Mouse (Mus musculus) heart, embryonic 10.5 days (tissue): ENCODE data around the gene Defb48. TPM values are rescaled to one million over a fixed set of nuclear protein-coding genes. Genes with fewer than 3 reads are reported as not detected.
A peak's percentile ranks its signal among the peaks of the same experiment; 100 is the strongest.

ENCODE experiments used
- DNase-seq: peaks from one replicate; pipeline ENCODE4 v3.0.0-alpha.2; 2017; ENCODE audit warnings: low spot score
- H3K27ac ChIP-seq: fragments of 300-500 bp; sonication (generic); 2 replicates; pipeline ENCODE4 v1.5.1; 2016; ENCODE audit warnings: mild to moderate bottlenecking
- H3K27me3 ChIP-seq: fragments of 300-500 bp; sonication (generic); 2 replicates; pipeline ENCODE4 v1.6.1; 2016; ENCODE audit warnings: mild to moderate bottlenecking; ENCODE audit not compliant: poor library complexity, insufficient read depth, severe bottlenecking
- H3K36me3 ChIP-seq: fragments of 300-500 bp; sonication (generic); 2 replicates; pipeline ENCODE4 v1.6.1; 2016; ENCODE audit warnings: mild to moderate bottlenecking, moderate library complexity
- H3K4me1 ChIP-seq: fragments of 300-500 bp; sonication (generic); 2 replicates; pipeline ENCODE4 v1.6.1; 2016; ENCODE audit warnings: mild to moderate bottlenecking
- H3K4me3 ChIP-seq: fragments of 300-500 bp; sonication (generic); 2 replicates; pipeline ENCODE4 v1.5.1; 2016; ENCODE audit warnings: mild to moderate bottlenecking, moderate library complexity
- H3K9me3 ChIP-seq: fragments of 300-500 bp; sonication (generic); 2 replicates; pipeline ENCODE4 v1.6.1; 2016; ENCODE audit warnings: mild to moderate bottlenecking, moderate library complexity
- WGBS: fragments of 180-500 bp; shearing (Covaris S2); methylation state at CpG from one replicate; pipeline ENCODE4 v1.1.7; 2016; 5-methylcytosine and 5-hydroxymethylcytosine counted together
- polyA plus RNA-seq: library from polyadenylated mRNA; unstranded; fragments of >200 nt; fragmentation: Nextera tagmentation; extraction: Ambion mirVana; gene quantifications from 2 replicates; pipeline ENCODE4 v1.2.1, GENCODE M21; 2016

Defb48 gene
- polyA plus RNA-seq, 1 experiment from 2014 or later = not detected

GRCm38 (mm10) chr14:62965342-62965741 is 19.0 kb downstream of the Defb48 start:
- H3K4me3 ChIP-seq = peak overlapping the region; percentile 49
- H3K9me3 ChIP-seq = no peaks in the 10 kb centered on the region
- DNase-seq = no peak
- H3K36me3 ChIP-seq = no peaks in the 10 kb centered on the region
- no peaks in the 10 kb centered on the region for H3K27me3 ChIP-seq
- peaks cover 25% of the 10 kb centered on the region for H3K4me1 ChIP-seq
- H3K27ac ChIP-seq = peak overlapping the region; percentile 71
- WGBS = 73% methylated on average over 5 of the region's 5 CpGs

GRCm38 (mm10) chr14:62963632-62964031 is 20.7 kb downstream of the Defb48 start:
- no peaks in the 10 kb centered on the region for H3K27me3 ChIP-seq
- no peaks in the 10 kb centered on the region for H3K9me3 ChIP-seq
- no peak overlapping the region for H3K27ac ChIP-seq
- H3K4me1 ChIP-seq = peaks cover 24% of the 10 kb centered on the region
- no peak for DNase-seq
- 87% methylated on average over 4 of the region's 4 CpGs for WGBS
- H3K4me3 ChIP-seq = no peak overlapping the region
- H3K36me3 ChIP-seq = peaks cover 15% of the 10 kb centered on the region

GRCm38 (mm10) chr14:62956091-62956490 is 28.2 kb downstream of the Defb48 start:
- 83% methylated on average over 9 of the region's 9 CpGs for WGBS
- Histone ChIP-seq H3K4me1 (peaks cover 5% of the 10 kb centered on the region; the same call in 1 of the 2 replicates), H3K9me3 (no peaks in the 10 kb centered on the region), H3K36me3 (peaks cover 75% of the 10 kb centered on the region), H3K27ac (no peak overlapping the region), H3K4me3 (no peak overlapping the region), H3K27me3 (no peaks in the 10 kb centered on the region)
- no peak for DNase-seq

- H3K27me3 ChIP-seq = no peaks in the 10 kb centered on the region
- H3K27ac ChIP-seq = no peak overlapping the region
- WGBS = 88% methylated on average over 3 of the region's 3 CpGs
- no peak overlapping the region for H3K4me3 ChIP-seq
- peaks cover 35% of the 10 kb centered on the region for H3K36me3 ChIP-seq
- H3K9me3 ChIP-seq = no peaks in the 10 kb centered on the region
- no peak for DNase-seq
- H3K4me1 ChIP-seq = no peaks in the 10 kb centered on the region
Measured at GRCm38 (mm10) chr14:62946794-62947193, 37.5 kb downstream of the Defb48 start.

- H3K4me1 ChIP-seq = peaks cover 3% of the 10 kb centered on the region; the same call in 1 of the 2 replicates
- peaks cover 51% of the 10 kb centered on the region for H3K36me3 ChIP-seq
- 85% methylated on average over 14 of the region's 14 CpGs for WGBS
- H3K4me3 ChIP-seq = no peak overlapping the region
- no peaks in the 10 kb centered on the region for H3K27me3 ChIP-seq
- H3K27ac ChIP-seq = no peak overlapping the region
- 0 out of 2 replicates have a peak, but pooled peaks cover 4% of the 10 kb centered on the region for H3K9me3 ChIP-seq
- no peak for DNase-seq
Measured at GRCm38 (mm10) chr14:62940383-62941074, 43.8 kb downstream of the Defb48 start.

- H3K36me3 ChIP-seq = peaks cover 44% of the 10 kb centered on the region
- no peak for DNase-seq
- no peaks in the 10 kb centered on the region for H3K27me3 ChIP-seq
- 0 out of 2 replicates have a peak, but pooled peaks cover 4% of the 10 kb centered on the region for H3K9me3 ChIP-seq
- no peak overlapping the region for H3K4me3 ChIP-seq
- WGBS = 94% methylated on average over 3 of the region's 3 CpGs
- no peak overlapping the region for H3K27ac ChIP-seq
- H3K4me1 ChIP-seq = peaks cover 3% of the 10 kb centered on the region; the same call in 1 of the 2 replicates
Measured at GRCm38 (mm10) chr14:62939435-62939834, 44.9 kb downstream of the Defb48 start.

- Histone ChIP-seq H3K4me3 (no peak overlapping the region), H3K9me3 (0 out of 2 replicates have a peak, but pooled peaks cover 4% of the 10 kb centered on the region), H3K4me1 (peaks cover 3% of the 10 kb centered on the region; the same call in 1 of the 2 replicates), H3K27ac (no peak overlapping the region), H3K27me3 (no peaks in the 10 kb centered on the region), H3K36me3 (peaks cover 41% of the 10 kb centered on the region)
- 76% methylated on average over 5 of the region's 5 CpGs for WGBS
- no peak for DNase-seq
Measured at GRCm38 (mm10) chr14:62937675-62938074, 46.6 kb downstream of the Defb48 start.

GRCm38 (mm10) chr14:62936631-62937380 is 47.5 kb downstream of the Defb48 start:
- H3K9me3 ChIP-seq = 0 out of 2 replicates have a peak, but pooled peaks cover 4% of the 10 kb centered on the region
- WGBS = 86% methylated on average over 6 of the region's 6 CpGs
- peaks cover 37% of the 10 kb centered on the region for H3K36me3 ChIP-seq
- no peak for DNase-seq
- no peaks in the 10 kb centered on the region for H3K27me3 ChIP-seq
- peaks cover 3% of the 10 kb centered on the region; the same call in 1 of the 2 replicates for H3K4me1 ChIP-seq
- H3K27ac ChIP-seq = no peak overlapping the region
- H3K4me3 ChIP-seq = no peak overlapping the region

GRCm38 (mm10) chr14:62935361-62935760 is 48.9 kb downstream of the Defb48 start:
- Histone ChIP-seq H3K4me3 (no peak overlapping the region), H3K36me3 (peaks cover 37% of the 10 kb centered on the region), H3K27me3 (no peaks in the 10 kb centered on the region), H3K27ac (no peak overlapping the region), H3K4me1 (peaks cover 3% of the 10 kb centered on the region; the same call in 1 of the 2 replicates), H3K9me3 (0 out of 2 replicates have a peak, but pooled peaks cover 4% of the 10 kb centered on the region)
- 80% methylated on average over 9 of the region's 9 CpGs for WGBS
- no peak for DNase-seq

GRCm38 (mm10) chr14:62928101-62928541 is 56.2 kb downstream of the Defb48 start:
- Histone ChIP-seq H3K4me1 (0 out of 2 replicates have a peak, but pooled peaks cover 3% of the 10 kb centered on the region), H3K27me3 (no peaks in the 10 kb centered on the region), H3K4me3 (no peak overlapping the region), H3K36me3 (peaks cover 27% of the 10 kb centered on the region), H3K9me3 (no peaks in the 10 kb centered on the region), H3K27ac (no peak overlapping the region)
- DNase-seq = no peak
- WGBS = 54% methylated on average over 5 of the region's 5 CpGs
